Mouse (Mus musculus) hindbrain, embryonic 14.5 days (tissue): ENCODE measurements around the gene Thbs3. TPM values are rescaled to one million over a fixed set of nuclear protein-coding genes. Genes with fewer than 3 reads are reported as not detected.

Experiments
- ATAC-seq: fragments of 200-750 bp; cut with Nextera tagmentation; 2 replicates; pipeline ENCODE4 v1.8.0; 2017; ENCODE audit warnings: moderate number of reproducible peaks, mild to moderate bottlenecking, moderate TSS enrichment, moderate library complexity; ENCODE audit not compliant: low FRiP score
- DNase-seq: peaks from one replicate; pipeline ENCODE4 v3.0.0-alpha.2; 2015; ENCODE audit warnings: low spot score
- H3K27ac ChIP-seq: fragments of 300-500 bp; sonication (generic); 2 replicates; pipeline ENCODE4 v1.5.1; 2014; ENCODE audit warnings: mild to moderate bottlenecking, moderate library complexity
- H3K27me3 ChIP-seq: fragments of 300-500 bp; sonication (generic); 2 replicates; pipeline ENCODE4 v1.6.1; 2014; ENCODE audit warnings: mild to moderate bottlenecking, low read length, mixed read lengths; ENCODE audit not compliant: control insufficient read depth, insufficient read depth
- H3K36me3 ChIP-seq: fragments of 300-500 bp; sonication (generic); replicated peaks from 2 replicates; pipeline ENCODE4 v1.6.1; 2014; ENCODE audit not compliant: control insufficient read depth, insufficient read depth
- H3K4me1 ChIP-seq: fragments of 300-500 bp; sonication (generic); replicated peaks from 2 replicates; pipeline ENCODE4 v1.6.1; 2014; ENCODE audit warnings: antibody characterized with exemption, low read length, mixed read lengths; ENCODE audit not compliant: control insufficient read depth, insufficient read depth
- H3K4me2 ChIP-seq: fragments of 300-500 bp; sonication (generic); replicated peaks from 2 replicates; pipeline ENCODE4 v1.6.1; 2014; ENCODE audit warnings: mild to moderate bottlenecking, moderate library complexity
- H3K4me3 ChIP-seq: fragments of 300-500 bp; sonication (generic); replicated peaks from 2 replicates; pipeline ENCODE4 v1.5.1; 2014; ENCODE audit warnings: mild to moderate bottlenecking, low read length
- H3K9ac ChIP-seq: fragments of 300-500 bp; sonication (generic); 2 replicates; pipeline ENCODE4 v1.6.1; 2014
- H3K9me3 ChIP-seq: fragments of 300-500 bp; sonication (generic); 2 replicates; pipeline ENCODE4 v1.6.1; 2016; ENCODE audit warnings: low read length; ENCODE audit not compliant: control insufficient read depth
- WGBS: fragments of 180-500 bp; shearing (Covaris S2); extraction: QIAGEN DNeasy Blood & Tissue Kit; methylation state at CpG from one replicate; pipeline ENCODE4 v1.1.7; 2014; 5-methylcytosine and 5-hydroxymethylcytosine counted together
- polyA plus RNA-seq: library from polyadenylated mRNA; unstranded; fragments of >200 nt; fragmentation: Nextera tagmentation; extraction: Ambion mirVana; gene quantifications from 2 replicates; pipeline ENCODE4 v1.2.1, GENCODE M21; 2014

The Thbs3 gene
- polyA plus RNA-seq, 1 experiment from 2014 or later: 31.0 TPM

DNA sequence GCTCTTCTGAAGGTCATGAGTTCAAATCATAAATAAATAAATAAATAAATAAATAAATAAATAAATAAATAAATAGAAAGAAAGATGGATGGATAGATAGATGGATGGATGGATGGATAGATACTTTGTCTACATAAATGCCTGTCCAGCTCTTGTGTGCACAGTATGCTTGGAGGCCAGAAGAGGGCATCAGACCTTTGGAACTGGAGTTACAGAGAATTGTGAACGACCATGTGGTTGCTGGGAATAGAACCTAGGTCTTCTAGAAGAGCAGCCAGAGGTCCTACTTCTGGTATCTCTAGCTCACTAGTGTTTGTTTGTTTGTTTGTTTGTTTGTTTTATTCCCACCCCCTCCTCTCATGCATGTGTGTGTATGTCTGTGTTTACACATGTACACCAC lies 21.6 kb upstream of the Thbs3 start:
- H3K9me3 ChIP-seq: no peaks in the 10 kb centered on the region
- H3K27me3 ChIP-seq: no peaks in the 10 kb centered on the region
- H3K36me3 ChIP-seq: peaks cover 7% of the 10 kb centered on the region
- H3K4me1 ChIP-seq: peaks cover 9% of the 10 kb centered on the region
- no peak overlapping the region for H3K27ac ChIP-seq
- no peak overlapping the region for H3K4me3 ChIP-seq
- no peak overlapping the region for H3K4me2 ChIP-seq
- DNase-seq (no peak), ATAC-seq (no peak)
- no peak overlapping the region for H3K9ac ChIP-seq
- 67% methylated on average over 1 of the region's 1 CpGs for WGBS

- DNase-seq (no peak), ATAC-seq (no peak)
- Histone ChIP-seq H3K27me3 (no peaks in the 10 kb centered on the region), H3K9ac (no peak overlapping the region), H3K9me3 (no peaks in the 10 kb centered on the region), H3K4me2 (no peak overlapping the region), H3K4me1 (peaks cover 9% of the 10 kb centered on the region), H3K4me3 (no peak overlapping the region), H3K36me3 (peaks cover 2% of the 10 kb centered on the region; the same call in 1 of the 2 replicates), H3K27ac (no peak overlapping the region)
- WGBS: 91% methylated on average over 2 of the region's 2 CpGs
Observed at GRCm38 (mm10) chr3:89193853-89194252, 21.1 kb upstream of the Thbs3 start.

DNA sequence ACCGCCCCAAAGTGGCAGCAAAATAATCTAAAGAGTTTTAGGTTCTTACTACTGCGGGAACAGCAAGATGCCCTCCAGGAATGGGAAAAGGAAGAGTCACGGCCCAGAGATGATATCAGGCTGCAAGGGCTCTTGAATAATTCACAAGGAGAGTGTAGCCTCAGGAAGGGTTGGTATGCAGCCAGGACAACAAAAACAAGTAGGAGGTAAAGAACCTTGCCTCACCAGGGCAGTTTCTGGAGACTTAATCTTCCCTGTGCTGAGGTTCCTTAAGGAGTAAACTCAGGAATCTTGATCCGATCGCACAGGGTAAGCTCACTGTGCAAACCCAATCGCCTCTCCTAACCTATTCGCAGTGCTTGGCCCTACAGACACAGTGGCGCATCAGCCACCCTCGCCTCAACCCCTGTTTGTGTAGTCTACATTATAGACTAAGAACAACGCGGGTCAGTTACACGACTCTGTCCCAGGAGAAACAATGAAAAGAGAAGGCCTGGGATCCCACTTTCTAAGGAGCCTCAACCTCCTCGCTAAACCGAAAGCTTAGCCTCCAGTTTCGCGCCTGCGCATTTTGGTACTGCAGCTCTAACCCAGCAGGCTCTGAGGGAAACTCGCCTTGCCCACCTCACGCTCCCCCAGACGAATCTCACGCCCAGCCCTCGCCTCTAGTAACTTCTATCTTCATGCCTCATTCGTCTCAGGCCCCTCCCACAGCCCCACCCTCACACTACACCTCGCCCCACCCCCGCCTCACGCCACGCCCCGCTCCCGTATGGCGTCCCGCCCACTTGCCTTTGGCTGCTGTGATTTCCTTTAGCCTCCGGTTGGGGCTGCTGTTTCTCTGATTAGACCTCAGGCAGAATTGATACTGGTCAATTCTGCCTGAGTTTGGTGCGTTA lies 18.8 kb upstream of the Thbs3 start:
- H3K4me1 ChIP-seq: peaks cover 9% of the 10 kb centered on the region
- peak; percentile 95 for ATAC-seq
- 6% methylated on average over 33 of the region's 33 CpGs for WGBS

DNA sequence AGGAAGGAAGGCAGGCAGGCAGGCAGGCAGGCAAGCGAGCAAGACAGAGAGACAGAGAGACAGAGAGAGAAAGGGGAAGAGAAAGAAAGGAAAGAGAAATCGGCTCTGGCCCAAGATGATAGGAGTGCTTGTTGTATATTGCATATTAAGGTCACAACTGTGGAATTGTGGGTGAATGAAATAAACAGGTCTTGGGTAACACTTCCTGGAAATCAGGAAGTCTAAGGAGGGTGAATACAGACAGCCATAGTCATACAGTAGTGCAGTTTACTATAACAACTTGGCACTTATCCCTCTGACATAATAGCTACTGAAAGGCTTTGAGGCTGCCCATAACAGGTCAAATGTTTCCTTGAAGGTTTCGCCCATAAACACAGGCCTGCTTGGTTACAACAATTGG lies 15.1 kb upstream of the Thbs3 start:
- no peak for ATAC-seq
- WGBS: 79% methylated on average over 3 of the region's 3 CpGs
- H3K27ac ChIP-seq: no peak overlapping the region

More for the DNA sequence above, 18.8 kb upstream of the Thbs3 start:
- DNase-seq: peak; percentile 84
- Histone ChIP-seq H3K4me2 (peak overlapping the region; percentile 84), H3K9ac (peak overlapping the region; percentile 64), H3K27me3 (no peaks in the 10 kb centered on the region), H3K36me3 (no peaks in the 10 kb centered on the region), H3K4me3 (peak overlapping the region; percentile 33), H3K9me3 (no peaks in the 10 kb centered on the region), H3K27ac (peak overlapping the region; percentile 84)

GRCm38 (mm10) chr3:89202253-89203141 lies 12.5 kb upstream of the Thbs3 start, which contains the start of gene Gba:
Gene Gba, plus strand, starts transcription at chr3:89202928.
- DNase-seq (peak; percentile 98), ATAC-seq (peak; percentile 91)
- Histone ChIP-seq H3K27me3 (no peaks in the 10 kb centered on the region), H3K4me3 (peak within 1 kb of the TSS; percentile 44), H3K36me3 (peaks cover 35% of the 10 kb centered on the region), H3K9ac (peak within 1 kb of the TSS; percentile 62), H3K4me1 (peaks cover 5% of the 10 kb centered on the region), H3K9me3 (no peaks in the 10 kb centered on the region), H3K27ac (no peak within 1 kb of the TSS), H3K4me2 (peak within 1 kb of the TSS; percentile 62)
- WGBS: 24% methylated on average over 13 of the region's 13 CpGs

More for the DNA sequence above, 15.1 kb upstream of the Thbs3 start:
- H3K4me3 ChIP-seq: no peak overlapping the region
- no peak overlapping the region for H3K4me2 ChIP-seq
- no peaks in the 10 kb centered on the region for H3K9me3 ChIP-seq
- peaks cover 14% of the 10 kb centered on the region for H3K4me1 ChIP-seq
- no peak for DNase-seq
- H3K36me3 ChIP-seq: peaks cover 9% of the 10 kb centered on the region
- H3K9ac ChIP-seq: no peak overlapping the region
- no peaks in the 10 kb centered on the region for H3K27me3 ChIP-seq

DNA sequence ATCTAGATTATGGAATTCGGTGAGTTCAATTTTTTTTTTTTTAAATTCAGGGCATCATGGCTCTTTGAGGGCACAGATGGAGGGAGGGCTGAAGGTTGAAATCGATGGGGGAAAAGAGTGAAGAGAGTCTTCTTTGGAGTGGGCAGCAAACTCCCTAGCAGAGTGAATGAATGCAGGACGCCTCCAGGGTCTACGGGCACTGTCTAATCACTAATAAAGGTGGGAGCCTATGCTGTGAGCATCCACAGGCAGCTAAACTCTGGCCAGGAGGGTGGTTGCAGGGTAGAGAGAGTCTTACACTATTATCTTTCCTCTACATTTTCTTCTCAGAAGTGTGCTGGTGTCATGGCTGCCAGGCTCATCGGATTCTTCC lies 11.9 kb upstream of the Thbs3 start:
- H3K36me3 ChIP-seq: peaks cover 41% of the 10 kb centered on the region
- WGBS: 35% methylated on average over 5 of the region's 5 CpGs
- H3K27ac ChIP-seq: no peak overlapping the region
- DNase-seq (no peak), ATAC-seq (0 out of 2 replicates have a peak, but pooled peaks have one; percentile 18)
- H3K27me3 ChIP-seq: no peaks in the 10 kb centered on the region
- peak overlapping the region; percentile 62 for H3K4me2 ChIP-seq
- no peaks in the 10 kb centered on the region for H3K9me3 ChIP-seq
- peaks cover 5% of the 10 kb centered on the region for H3K4me1 ChIP-seq
- peak overlapping the region; percentile 44 for H3K4me3 ChIP-seq
- peak overlapping the region; percentile 62 for H3K9ac ChIP-seq

DNA sequence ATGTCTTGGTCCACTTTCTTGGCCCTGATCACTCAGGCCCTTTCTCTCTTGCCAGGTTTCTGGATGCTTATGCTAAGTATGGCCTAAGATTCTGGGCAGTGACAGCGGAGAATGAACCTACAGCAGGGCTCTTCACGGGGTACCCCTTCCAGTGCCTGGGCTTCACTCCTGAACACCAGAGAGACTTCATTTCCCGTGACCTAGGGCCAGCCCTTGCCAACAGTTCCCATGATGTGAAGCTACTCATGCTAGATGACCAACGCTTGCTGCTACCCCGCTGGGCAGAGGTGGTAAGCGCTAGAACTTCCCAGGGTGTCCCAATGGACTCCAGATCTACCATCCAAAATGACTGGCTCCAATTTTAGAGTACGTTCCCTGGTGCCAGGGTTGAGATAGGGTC lies 8.9 kb upstream of the Thbs3 start:
- Histone ChIP-seq H3K36me3 (peaks cover 71% of the 10 kb centered on the region), H3K9me3 (no peaks in the 10 kb centered on the region), H3K4me2 (no peak overlapping the region), H3K9ac (no peak overlapping the region), H3K4me1 (peaks cover 5% of the 10 kb centered on the region), H3K27me3 (no peaks in the 10 kb centered on the region), H3K4me3 (no peak overlapping the region), H3K27ac (no peak overlapping the region)
- DNase-seq: no peak
- no peak for ATAC-seq
- 95% methylated on average over 7 of the region's 7 CpGs for WGBS

DNA sequence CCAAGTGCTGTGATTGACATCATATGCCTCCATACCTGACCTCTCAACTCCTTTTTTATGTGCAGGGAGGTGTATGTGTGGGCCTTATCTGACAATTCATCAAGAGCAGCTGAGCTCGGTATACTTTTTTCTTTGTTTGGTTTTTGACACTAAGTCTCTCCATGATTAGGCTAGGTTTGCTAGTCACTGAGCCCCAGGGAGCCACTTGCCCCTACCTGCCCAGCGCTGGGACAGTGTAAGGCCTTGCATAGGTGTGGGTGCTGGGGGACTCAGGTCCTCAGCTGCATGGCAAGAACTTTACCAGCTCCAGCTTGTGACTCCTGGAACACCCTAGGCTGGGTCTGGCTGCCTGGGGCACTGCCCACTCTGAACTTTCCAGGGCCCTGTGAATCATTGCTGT lies 8.3 kb upstream of the Thbs3 start:
- Histone ChIP-seq H3K4me2 (no peak overlapping the region), H3K9me3 (no peaks in the 10 kb centered on the region), H3K27me3 (no peaks in the 10 kb centered on the region), H3K4me3 (no peak overlapping the region), H3K4me1 (peaks cover 5% of the 10 kb centered on the region), H3K27ac (no peak overlapping the region), H3K9ac (no peak overlapping the region), H3K36me3 (peaks cover 71% of the 10 kb centered on the region)
- DNase-seq (no peak), ATAC-seq (no peak)
- WGBS: 92% methylated on average over 2 of the region's 2 CpGs

DNA sequence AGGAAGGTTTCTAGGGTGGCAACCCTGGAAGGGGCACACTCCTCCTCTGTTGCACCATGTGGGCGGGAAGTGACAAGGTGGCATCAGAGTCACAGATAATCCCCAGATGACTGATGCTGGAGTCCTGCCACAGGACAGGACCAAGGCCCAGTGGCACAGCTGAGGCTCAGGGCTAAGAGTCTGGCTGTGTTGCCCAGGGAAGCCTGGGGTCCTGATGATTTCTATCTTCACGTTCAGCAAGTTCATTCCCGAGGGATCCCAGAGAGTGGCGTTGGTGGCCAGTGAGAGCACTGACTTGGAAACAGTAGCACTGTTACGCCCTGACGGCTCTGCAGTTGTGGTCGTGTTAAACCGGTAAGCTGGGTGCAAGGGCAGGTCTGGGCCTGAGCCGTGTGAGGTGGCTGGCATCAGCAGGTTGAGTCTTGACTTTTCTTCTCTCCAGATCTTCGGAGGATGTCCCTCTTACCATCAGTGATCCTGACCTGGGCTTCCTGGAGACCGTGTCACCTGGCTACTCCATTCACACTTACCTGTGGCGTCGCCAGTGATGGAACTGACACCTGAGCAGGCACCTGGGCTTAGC lies 6.8 kb upstream of the Thbs3 start:
- peaks cover 71% of the 10 kb centered on the region for H3K36me3 ChIP-seq
- no peak for ATAC-seq
- no peak overlapping the region for H3K4me2 ChIP-seq
- DNase-seq: no peak
- H3K9me3 ChIP-seq: no peaks in the 10 kb centered on the region
- no peaks in the 10 kb centered on the region for H3K27me3 ChIP-seq
- no peak overlapping the region for H3K27ac ChIP-seq
- no peak overlapping the region for H3K9ac ChIP-seq
- no peak overlapping the region for H3K4me3 ChIP-seq
- 93% methylated on average over 13 of the region's 13 CpGs for WGBS
- peaks cover 12% of the 10 kb centered on the region for H3K4me1 ChIP-seq
